Mouse (Mus musculus) cortical plate, adult 2 months (tissue): Measurements from ENCODE around the gene Ralbp1.

ENCODE experiments used
- CTCF ChIP-seq: fragments of 200-500 bp; IDR thresholded peaks from 2 replicates; pipeline ENCODE4 v1.5.1; 2011; ENCODE audit warnings: mild to moderate bottlenecking, control low read depth, low read length; ENCODE audit not compliant: insufficient read depth; ENCODE audit errors: extremely low read depth
- POLR2A ChIP-seq: fragments of 200-500 bp; IDR thresholded peaks from 2 replicates; pipeline ENCODE4 v1.6.1; 2011; ENCODE audit warnings: mild to moderate bottlenecking, low read length, control low read depth; ENCODE audit not compliant: insufficient read depth; ENCODE audit errors: extremely low read depth

- TF ChIP-seq POLR2A (no peak), CTCF (peak; percentile 57)
Observed at GRCm38 (mm10) chr17:65870146-65870545, 15.5 kb downstream of the Ralbp1 start.
